Mouse (Mus musculus) ES-Bruce4 (cell line): ENCODE results near the gene Olfr1255. TPM values are rescaled to one million over a fixed set of nuclear protein-coding genes. Genes with fewer than 3 reads are reported as not detected.

Experiments
- H3K27ac ChIP-seq: 2 replicates; pipeline ENCODE4 v1.5.1; 2012; ENCODE audit warnings: low read length, inconsistent platforms; ENCODE audit not compliant: insufficient read depth
- H3K27me3 ChIP-seq: 2 replicates; pipeline ENCODE4 v1.6.1; 2012; ENCODE audit warnings: mild to moderate bottlenecking, low read length, inconsistent platforms; ENCODE audit not compliant: control insufficient read depth, poor library complexity, insufficient read depth, severe bottlenecking
- H3K36me3 ChIP-seq: 2 replicates; pipeline ENCODE4 v1.6.1; 2012; ENCODE audit warnings: inconsistent platforms, mild to moderate bottlenecking, low read length, moderate library complexity; ENCODE audit not compliant: control insufficient read depth, poor library complexity, insufficient read depth, severe bottlenecking
- H3K4me1 ChIP-seq: one replicate; pipeline ENCODE4 v1.8.1; 2011; ENCODE audit warnings: low read length; ENCODE audit not compliant: control insufficient read depth, insufficient read depth
- H3K4me3 ChIP-seq: 2 replicates; pipeline ENCODE4 v1.5.1; 2011; ENCODE audit warnings: low read depth, mild to moderate bottlenecking, low read length
- H3K9ac ChIP-seq: 2 replicates; pipeline ENCODE4 v1.6.1; 2012; ENCODE audit warnings: low read depth, mild to moderate bottlenecking, inconsistent platforms; ENCODE audit not compliant: poor library complexity, severe bottlenecking
- H3K9me3 ChIP-seq: replicated peaks from 2 replicates; pipeline ENCODE4 v1.6.1; 2012; ENCODE audit warnings: mild to moderate bottlenecking, low read length, inconsistent platforms; ENCODE audit not compliant: control insufficient read depth, poor library complexity, insufficient read depth, severe bottlenecking
- CTCF ChIP-seq: IDR thresholded peaks from one replicate; pipeline ENCODE4 v1.8.1; 2011; ENCODE audit warnings: low read depth, low read length
- EP300 ChIP-seq: IDR thresholded peaks from 2 replicates; pipeline ENCODE4 v1.6.1; 2011; ENCODE audit warnings: low read depth, low read length; ENCODE audit not compliant: insufficient read depth
- POLR2A ChIP-seq: IDR thresholded peaks from one replicate; pipeline ENCODE4 v1.8.1; 2011; ENCODE audit warnings: low read length; ENCODE audit not compliant: insufficient read depth
- polyA plus RNA-seq: library from polyadenylated mRNA; stranded (reverse); fragments of >200 nt; gene quantifications from 2 replicates; pipeline ENCODE4 v1.2.4, GENCODE M21; 2011; ENCODE audit warnings: low read depth; ENCODE audit not compliant: missing spikeins, insufficient read depth, insufficient read length

The Olfr1255 gene
- polyA plus RNA-seq, 1 experiment: not detected

- H3K4me3 ChIP-seq: no peak within 1 kb of the TSS
- H3K36me3 ChIP-seq: no peaks in the 10 kb centered on the region
- H3K4me1 ChIP-seq: no peaks in the 10 kb centered on the region
- TF ChIP-seq EP300: no peak
- no peak for TF ChIP-seq CTCF
- no peak for TF ChIP-seq POLR2A
- no peaks in the 10 kb centered on the region for H3K27me3 ChIP-seq
- no peaks in the 10 kb centered on the region for H3K9me3 ChIP-seq
- H3K9ac ChIP-seq: no peak within 1 kb of the TSS
- H3K27ac ChIP-seq: no peak within 1 kb of the TSS
These were observed 36.3 kb downstream of the Olfr1255 start, which contains the start of gene Olfr48 for GRCm38 (mm10) chr2:89848105-89848504. Gene Olfr48, minus strand, starts transcription at chr2:89848205.

- Histone ChIP-seq H3K27me3 (no peaks in the 10 kb centered on the region), H3K4me1 (no peaks in the 10 kb centered on the region), H3K36me3 (no peaks in the 10 kb centered on the region), H3K9ac (no peak overlapping the region), H3K27ac (no peak overlapping the region), H3K9me3 (no peaks in the 10 kb centered on the region), H3K4me3 (no peak overlapping the region)
- TF ChIP-seq POLR2A: no peak
- no peak for TF ChIP-seq CTCF
- no peak for TF ChIP-seq EP300
These were observed 37.4 kb downstream of the Olfr1255 start for GRCm38 (mm10) chr2:89849230-89849629.

Other genes with a start within 250 kb of the Olfr1255 start
- gene Olfr1245, start 233.6 kb upstream of the Olfr1255 start, polyA plus RNA-seq: not detected in 2 replicates
- gene Olfr1246, start 218.9 kb upstream of the Olfr1255 start, polyA plus RNA-seq: not detected in 2 replicates
- gene Olfr1247, start 197.9 kb upstream of the Olfr1255 start, polyA plus RNA-seq: not detected in 2 replicates
- not detected in 2 replicates for gene Olfr1248, start 193.8 kb upstream of the Olfr1255 start, polyA plus RNA-seq
- gene Olfr1249, start 177.1 kb upstream of the Olfr1255 start, polyA plus RNA-seq: not detected in 2 replicates
- not detected in 2 replicates for gene Olfr1250, start 150.6 kb upstream of the Olfr1255 start, polyA plus RNA-seq
- gene Olfr1251, start 140.1 kb upstream of the Olfr1255 start, polyA plus RNA-seq: not detected in 2 replicates
- gene Olfr1252, start 87.0 kb upstream of the Olfr1255 start, polyA plus RNA-seq: not detected in 2 replicates
- not detected in 2 replicates for gene Olfr1253, start 55.0 kb upstream of the Olfr1255 start, polyA plus RNA-seq
- gene Olfr1254, start 18.4 kb upstream of the Olfr1255 start, polyA plus RNA-seq: not detected in 2 replicates
- not detected in 2 replicates for gene Olfr1256, start 29.5 kb downstream of the Olfr1255 start, polyA plus RNA-seq
- gene Olfr48, start 36.2 kb downstream of the Olfr1255 start, polyA plus RNA-seq: not detected in 2 replicates
- not detected in 2 replicates for gene Olfr1257, start 66.4 kb downstream of the Olfr1255 start, polyA plus RNA-seq
- not detected in 2 replicates for gene Olfr1258, start 115.3 kb downstream of the Olfr1255 start, polyA plus RNA-seq
- not detected in 2 replicates for gene Olfr1259, start 136.6 kb downstream of the Olfr1255 start, polyA plus RNA-seq
- gene Olfr1260, start 162.3 kb downstream of the Olfr1255 start, polyA plus RNA-seq: not detected in 2 replicates
- not detected in 2 replicates for gene Olfr1261, start 179.2 kb downstream of the Olfr1255 start, polyA plus RNA-seq
- not detected in 2 replicates for gene Olfr1262, start 188.1 kb downstream of the Olfr1255 start, polyA plus RNA-seq
- gene Olfr1263, start 200.1 kb downstream of the Olfr1255 start, polyA plus RNA-seq: not detected in 2 replicates
- gene Olfr1264, start 213.5 kb downstream of the Olfr1255 start, polyA plus RNA-seq: not detected in 2 replicates
- gene Olfr1265, start 223.3 kb downstream of the Olfr1255 start, polyA plus RNA-seq: not detected in 2 replicates